Mouse (Mus musculus): ENCODE data around the gene Tbc1d1. TPM values are rescaled to one million over a fixed set of nuclear protein-coding genes. Genes with fewer than 3 reads are reported as not detected.

The Tbc1d1 gene
- polyA plus RNA-seq, 1 experiment from 2014 or later: 32.4 TPM

DNA sequence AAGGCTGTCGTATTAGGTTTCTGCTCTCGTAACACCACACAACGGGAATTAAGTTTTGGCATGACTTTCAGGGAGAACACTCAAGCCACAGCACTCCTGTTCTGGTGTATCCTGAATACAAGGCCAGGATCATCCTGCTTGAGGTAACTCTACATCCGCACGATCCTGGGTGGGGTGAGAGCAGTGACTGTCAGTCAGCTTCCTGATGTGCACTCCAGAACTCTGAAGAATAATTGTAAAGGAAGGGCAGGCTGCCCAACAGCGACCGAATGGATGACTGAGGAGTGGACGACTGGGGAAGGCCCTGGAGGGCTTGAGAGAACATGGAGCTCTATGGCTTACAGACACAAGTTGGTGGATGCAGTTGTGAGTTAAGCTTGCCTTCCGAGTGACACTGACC, 210.0 kb downstream of the Tbc1d1 start:
- H3K36me3 ChIP-seq: no peaks in the 10 kb centered on the region
- no peak overlapping the region for H3K27ac ChIP-seq
- peaks cover 14% of the 10 kb centered on the region for H3K4me1 ChIP-seq
- H3K4me2 ChIP-seq (replicated peaks): no peak overlapping the region
- ATAC-seq (ENCODE audit: insufficient number of reproducible peaks, insufficient read depth, low FRiP score, low TSS enrichment): no peak
- no peak overlapping the region for H3K9ac ChIP-seq
- no peaks in the 10 kb centered on the region for H3K27me3 ChIP-seq
- no peak overlapping the region for H3K4me3 ChIP-seq
- H3K9me3 ChIP-seq: no peaks in the 10 kb centered on the region
- WGBS: 81% methylated on average over 9 of the region's 9 CpGs

DNA sequence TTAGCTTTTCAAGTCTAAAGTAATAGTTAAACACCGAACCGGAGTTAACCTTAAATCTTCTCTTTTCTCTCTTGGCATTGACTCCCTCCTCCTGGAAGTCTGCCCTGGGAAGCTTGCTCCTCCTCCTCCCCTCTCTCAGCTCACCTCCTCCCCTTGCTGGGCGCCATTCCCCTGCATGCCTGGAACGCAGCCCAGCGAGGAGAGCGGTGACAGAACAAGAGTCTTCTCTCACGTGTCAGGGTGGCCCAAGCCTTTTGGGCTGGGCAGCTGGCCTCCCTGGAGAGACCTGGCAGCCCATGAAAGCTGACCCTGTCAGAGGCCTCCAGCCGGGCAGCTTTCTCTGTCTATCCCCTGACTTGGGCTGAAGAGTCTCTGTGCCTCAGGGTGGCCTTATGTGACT, 211.3 kb downstream of the Tbc1d1 start:
- no peaks in the 10 kb centered on the region for H3K36me3 ChIP-seq
- 32% methylated on average over 8 of the region's 8 CpGs for WGBS
- ATAC-seq (ENCODE audit: insufficient number of reproducible peaks, insufficient read depth, low FRiP score, low TSS enrichment): no peak
- H3K4me2 ChIP-seq (replicated peaks): no peak overlapping the region
- no peak overlapping the region for H3K4me3 ChIP-seq
- H3K27ac ChIP-seq: no peak overlapping the region
- H3K4me1 ChIP-seq: peaks cover 14% of the 10 kb centered on the region
- H3K9ac ChIP-seq: no peak overlapping the region
- H3K9me3 ChIP-seq: no peaks in the 10 kb centered on the region
- H3K27me3 ChIP-seq: no peaks in the 10 kb centered on the region

DNA sequence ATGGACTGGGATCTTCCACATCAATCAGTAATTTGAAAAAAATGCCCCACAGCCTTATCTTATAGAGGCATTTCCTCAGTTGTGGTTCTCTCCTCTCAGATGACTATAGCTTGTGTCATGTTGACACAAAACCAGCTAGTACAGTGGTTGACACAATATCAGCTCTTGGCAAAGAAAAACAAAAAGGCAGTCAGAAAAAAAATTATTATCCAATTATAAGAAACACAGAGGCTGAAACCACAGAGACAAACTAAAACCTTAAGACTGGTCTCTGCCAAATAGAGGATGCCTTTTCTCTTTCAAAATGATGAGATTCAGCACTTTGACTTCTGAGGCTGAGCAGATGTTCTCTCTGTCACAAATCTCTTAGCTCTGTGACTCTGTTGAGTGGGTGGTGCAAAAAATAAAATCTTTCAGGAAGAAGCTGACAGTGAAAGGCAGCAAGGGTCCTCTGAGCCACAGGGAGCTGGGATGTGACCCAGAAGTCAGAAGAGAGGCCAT, 215.3 kb downstream of the Tbc1d1 start:
- Histone ChIP-seq H3K4me1 (peaks cover 4% of the 10 kb centered on the region; the same call in 1 of the 2 replicates), H3K36me3 (no peaks in the 10 kb centered on the region), H3K27ac (no peak overlapping the region), H3K4me3 (no peak overlapping the region), H3K27me3 (no peaks in the 10 kb centered on the region), H3K9me3 (no peaks in the 10 kb centered on the region), H3K9ac (no peak overlapping the region), H3K4me2 (replicated peaks) (no peak overlapping the region)
- no peak for ATAC-seq (ENCODE audit: insufficient number of reproducible peaks, insufficient read depth, low FRiP score, low TSS enrichment)

DNA sequence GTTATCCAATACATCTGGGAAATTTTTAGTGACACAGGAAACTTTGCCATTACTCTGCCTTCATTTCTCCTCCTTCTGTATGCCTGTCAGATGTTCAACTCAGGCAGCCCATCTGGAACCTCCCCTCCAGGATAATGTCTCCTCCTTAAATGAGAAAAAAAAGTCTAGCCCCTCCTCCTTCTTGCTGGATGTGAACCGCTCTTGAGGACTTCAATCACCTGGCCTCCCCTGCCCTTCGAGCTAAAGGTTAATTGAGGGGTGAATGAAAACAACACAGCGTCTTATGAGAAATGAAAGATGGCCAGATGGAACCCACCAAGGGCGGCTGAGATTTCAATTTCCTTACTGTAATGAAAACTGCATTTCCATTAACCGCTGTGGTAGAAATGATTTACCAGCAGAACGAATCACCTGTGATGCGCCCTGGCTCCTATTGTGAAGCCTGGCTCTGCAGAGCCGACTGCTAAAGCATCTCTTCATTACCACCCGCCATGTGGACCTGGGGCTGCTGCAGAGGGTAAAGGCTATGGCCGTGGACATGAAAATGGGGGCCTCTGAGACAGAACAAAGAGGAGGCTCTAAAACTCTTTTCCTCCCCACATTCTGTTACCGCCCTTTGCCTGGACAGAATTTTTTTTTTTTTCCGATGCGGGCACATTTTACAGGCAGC, 216.3 kb downstream of the Tbc1d1 start:
- H3K4me3 ChIP-seq: no peak overlapping the region
- H3K36me3 ChIP-seq: no peaks in the 10 kb centered on the region
- peaks cover 3% of the 10 kb centered on the region; the same call in 1 of the 2 replicates for H3K4me1 ChIP-seq
- no peak overlapping the region for H3K27ac ChIP-seq
- no peaks in the 10 kb centered on the region for H3K9me3 ChIP-seq
- 55% methylated on average over 13 of the region's 13 CpGs for WGBS
- ATAC-seq (ENCODE audit: insufficient number of reproducible peaks, insufficient read depth, low FRiP score, low TSS enrichment): no peak
- no peak overlapping the region for H3K9ac ChIP-seq
- H3K27me3 ChIP-seq: no peaks in the 10 kb centered on the region
- no peak overlapping the region for H3K4me2 ChIP-seq (replicated peaks)

DNA sequence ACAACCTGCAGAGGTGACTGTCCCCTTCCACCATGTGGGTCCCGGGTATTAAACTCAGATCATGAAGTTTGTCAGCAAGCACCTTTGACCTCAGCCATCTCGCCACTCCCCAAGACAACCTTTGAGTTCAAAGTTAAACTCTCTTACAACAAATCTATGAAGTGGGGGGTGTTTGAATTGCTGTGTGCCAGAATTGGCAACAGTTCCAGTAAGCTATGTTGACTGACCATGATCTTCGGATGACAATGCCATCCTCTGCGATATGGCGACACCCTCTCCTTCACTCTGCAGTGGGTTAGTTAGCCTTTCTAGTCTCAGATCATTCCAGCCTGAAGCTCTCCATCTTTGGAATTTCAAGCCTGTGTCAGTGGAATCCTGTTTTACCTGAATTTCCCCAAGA, 217.6 kb downstream of the Tbc1d1 start:
- H3K36me3 ChIP-seq: no peaks in the 10 kb centered on the region
- WGBS: 89% methylated on average over 5 of the region's 5 CpGs
- no peak overlapping the region for H3K4me3 ChIP-seq
- ATAC-seq (ENCODE audit: insufficient number of reproducible peaks, insufficient read depth, low FRiP score, low TSS enrichment): no peak
- H3K9ac ChIP-seq: no peak overlapping the region
- H3K9me3 ChIP-seq: no peaks in the 10 kb centered on the region
- no peaks in the 10 kb centered on the region for H3K27me3 ChIP-seq
- no peak overlapping the region for H3K4me2 ChIP-seq (replicated peaks)
- peaks cover 9% of the 10 kb centered on the region for H3K4me1 ChIP-seq
- H3K27ac ChIP-seq: no peak overlapping the region

DNA sequence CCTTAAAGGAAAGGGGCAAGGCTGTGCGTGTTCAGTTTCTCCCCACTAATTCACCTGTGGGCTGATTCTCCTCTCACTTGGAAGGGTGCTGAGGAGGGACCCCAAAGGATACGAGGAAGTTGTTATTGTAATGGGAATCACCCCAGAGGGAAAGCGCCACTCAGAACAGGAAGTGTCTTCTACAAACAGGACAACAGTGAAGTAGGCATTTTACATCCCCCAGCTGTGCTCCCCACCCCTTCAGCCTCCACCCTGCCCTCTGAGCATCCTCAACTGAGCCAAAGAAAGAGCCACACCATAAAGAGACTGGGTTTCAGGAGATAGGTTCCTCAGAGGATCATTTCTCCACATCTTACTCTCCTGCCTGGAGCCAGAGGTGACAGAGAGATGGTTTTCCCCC, 219.7 kb downstream of the Tbc1d1 start:
- Histone ChIP-seq H3K27ac (no peak overlapping the region), H3K4me2 (replicated peaks) (no peak overlapping the region), H3K36me3 (no peaks in the 10 kb centered on the region), H3K9ac (no peak overlapping the region), H3K27me3 (no peaks in the 10 kb centered on the region), H3K9me3 (no peaks in the 10 kb centered on the region), H3K4me1 (peaks cover 16% of the 10 kb centered on the region), H3K4me3 (no peak overlapping the region)
- WGBS: 74% methylated on average over 3 of the region's 3 CpGs
- no peak for ATAC-seq (ENCODE audit: insufficient number of reproducible peaks, insufficient read depth, low FRiP score, low TSS enrichment)

DNA sequence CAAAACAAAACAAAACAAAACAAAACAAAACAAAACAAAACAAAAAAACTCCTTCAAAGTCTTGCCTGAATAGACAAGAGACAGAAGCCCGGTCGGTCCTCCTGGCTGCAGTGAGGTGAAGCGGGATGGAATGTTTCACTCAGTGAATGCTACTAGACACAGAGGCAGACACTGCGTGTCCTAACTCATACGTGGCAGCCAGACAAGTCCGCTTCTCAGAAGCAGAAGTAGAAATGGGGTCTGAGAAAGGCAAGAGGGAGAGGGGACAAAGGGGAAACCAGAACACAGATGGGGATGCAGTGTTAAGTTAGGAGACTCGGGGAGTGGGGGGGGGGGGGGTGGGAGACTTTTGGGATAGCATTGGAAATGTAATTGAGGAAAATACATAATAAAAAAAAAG, 220.4 kb downstream of the Tbc1d1 start:
- no peak for ATAC-seq (ENCODE audit: insufficient number of reproducible peaks, insufficient read depth, low FRiP score, low TSS enrichment)
- H3K4me3 ChIP-seq: no peak overlapping the region
- no peak overlapping the region for H3K9ac ChIP-seq
- no peaks in the 10 kb centered on the region for H3K27me3 ChIP-seq
- no peak overlapping the region for H3K4me2 ChIP-seq (replicated peaks)
- H3K27ac ChIP-seq: no peak overlapping the region
- WGBS: 75% methylated on average over 7 of the region's 7 CpGs
- H3K36me3 ChIP-seq: no peaks in the 10 kb centered on the region
- H3K9me3 ChIP-seq: no peaks in the 10 kb centered on the region
- peaks cover 19% of the 10 kb centered on the region for H3K4me1 ChIP-seq

DNA sequence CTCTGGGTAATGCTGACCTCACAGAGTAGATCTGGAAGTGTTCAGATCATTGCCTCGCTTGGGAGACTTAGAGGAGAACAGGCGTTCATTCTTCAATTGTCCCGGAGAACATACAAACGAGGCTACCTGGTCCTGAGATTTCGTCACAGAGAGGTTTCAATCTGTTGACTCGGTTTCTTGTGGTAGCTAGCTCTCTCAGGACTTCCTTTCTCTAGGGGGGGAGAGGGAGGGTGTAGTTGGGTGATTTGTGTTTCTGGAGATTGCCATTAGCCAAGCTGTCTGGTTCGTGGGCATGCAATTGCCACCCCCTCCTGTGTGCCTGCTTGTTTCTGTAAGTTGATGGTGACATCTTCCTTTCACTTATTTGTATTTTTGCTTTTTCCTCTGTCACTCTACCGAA, 221.6 kb downstream of the Tbc1d1 start:
- H3K36me3 ChIP-seq: no peaks in the 10 kb centered on the region
- no peaks in the 10 kb centered on the region for H3K9me3 ChIP-seq
- no peak for ATAC-seq (ENCODE audit: insufficient number of reproducible peaks, insufficient read depth, low FRiP score, low TSS enrichment)
- no peaks in the 10 kb centered on the region for H3K27me3 ChIP-seq
- H3K27ac ChIP-seq: peak overlapping the region; percentile 69; the same call in 1 of the 2 replicates
- H3K4me3 ChIP-seq: no peak overlapping the region
- no peak overlapping the region for H3K4me2 ChIP-seq (replicated peaks)
- WGBS: 78% methylated on average over 8 of the region's 8 CpGs
- H3K9ac ChIP-seq: no peak overlapping the region
- H3K4me1 ChIP-seq: peaks cover 21% of the 10 kb centered on the region

DNA sequence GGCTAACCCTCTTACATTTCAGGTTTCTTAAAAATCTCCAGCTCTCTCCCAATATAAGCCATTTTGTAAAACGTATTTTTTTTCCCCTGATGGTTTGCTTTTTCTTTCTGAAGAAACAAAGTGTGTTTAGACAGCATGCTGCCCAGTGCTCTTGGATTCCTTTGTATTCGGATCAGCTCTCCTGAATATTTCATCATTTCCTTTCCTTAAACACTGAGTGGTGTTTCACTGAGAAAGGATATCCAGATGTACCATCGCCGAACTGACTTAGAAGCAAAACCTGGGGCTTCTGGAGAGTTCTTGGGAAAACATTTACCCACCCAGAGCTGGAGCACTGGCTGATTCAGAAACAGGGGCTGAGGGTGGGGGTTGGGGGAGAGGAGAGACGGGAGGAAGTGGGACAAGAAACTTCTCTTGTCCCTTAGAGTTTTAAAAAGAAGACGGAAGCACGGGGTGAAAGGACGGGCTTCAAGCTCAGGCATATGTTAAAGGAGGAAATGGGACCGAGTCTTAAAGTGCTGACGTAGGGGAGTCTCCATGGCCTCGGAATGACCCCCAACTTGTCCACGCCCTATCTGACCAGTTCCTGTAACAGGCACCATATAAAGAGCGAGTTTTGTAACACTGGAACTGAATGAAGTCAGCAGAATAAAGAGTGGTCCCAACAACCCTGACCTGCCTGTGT, 222.6 kb downstream of the Tbc1d1 start:
- Histone ChIP-seq H3K9ac (no peak overlapping the region), H3K4me2 (replicated peaks) (no peak overlapping the region), H3K27me3 (no peaks in the 10 kb centered on the region), H3K36me3 (no peaks in the 10 kb centered on the region), H3K9me3 (no peaks in the 10 kb centered on the region), H3K27ac (peak overlapping the region; percentile 69), H3K4me3 (no peak overlapping the region), H3K4me1 (peaks cover 29% of the 10 kb centered on the region)
- no peak for ATAC-seq (ENCODE audit: insufficient number of reproducible peaks, insufficient read depth, low FRiP score, low TSS enrichment)
- 32% methylated on average over 13 of the region's 13 CpGs for WGBS

DNA sequence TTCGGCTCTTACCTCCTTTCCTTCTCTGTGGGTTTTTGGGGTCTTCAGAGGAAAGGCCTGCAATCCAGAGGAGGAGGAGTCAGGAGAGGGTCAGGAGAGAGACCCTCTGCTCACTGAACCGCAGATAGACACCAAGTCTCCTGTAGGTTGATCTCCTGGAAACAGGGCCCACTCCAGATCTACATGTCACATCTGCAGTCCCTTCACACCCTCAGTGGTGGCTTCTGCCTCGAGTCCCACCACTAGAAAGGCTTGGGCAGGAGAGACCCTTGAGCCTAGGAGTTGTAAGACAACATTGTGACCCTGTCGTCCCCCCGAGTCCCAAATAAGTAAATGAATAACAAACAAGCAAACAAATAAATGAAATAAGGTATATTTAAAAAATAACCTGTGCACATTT, 223.7 kb downstream of the Tbc1d1 start:
- H3K27me3 ChIP-seq: no peaks in the 10 kb centered on the region
- peaks cover 29% of the 10 kb centered on the region for H3K4me1 ChIP-seq
- peak overlapping the region; percentile 69; the same call in 1 of the 2 replicates for H3K27ac ChIP-seq
- H3K9ac ChIP-seq: no peak overlapping the region
- H3K36me3 ChIP-seq: no peaks in the 10 kb centered on the region
- 83% methylated on average over 5 of the region's 5 CpGs for WGBS
- ATAC-seq (ENCODE audit: insufficient number of reproducible peaks, insufficient read depth, low FRiP score, low TSS enrichment): no peak
- no peaks in the 10 kb centered on the region for H3K9me3 ChIP-seq
- no peak overlapping the region for H3K4me2 ChIP-seq (replicated peaks)
- no peak overlapping the region for H3K4me3 ChIP-seq

DNA sequence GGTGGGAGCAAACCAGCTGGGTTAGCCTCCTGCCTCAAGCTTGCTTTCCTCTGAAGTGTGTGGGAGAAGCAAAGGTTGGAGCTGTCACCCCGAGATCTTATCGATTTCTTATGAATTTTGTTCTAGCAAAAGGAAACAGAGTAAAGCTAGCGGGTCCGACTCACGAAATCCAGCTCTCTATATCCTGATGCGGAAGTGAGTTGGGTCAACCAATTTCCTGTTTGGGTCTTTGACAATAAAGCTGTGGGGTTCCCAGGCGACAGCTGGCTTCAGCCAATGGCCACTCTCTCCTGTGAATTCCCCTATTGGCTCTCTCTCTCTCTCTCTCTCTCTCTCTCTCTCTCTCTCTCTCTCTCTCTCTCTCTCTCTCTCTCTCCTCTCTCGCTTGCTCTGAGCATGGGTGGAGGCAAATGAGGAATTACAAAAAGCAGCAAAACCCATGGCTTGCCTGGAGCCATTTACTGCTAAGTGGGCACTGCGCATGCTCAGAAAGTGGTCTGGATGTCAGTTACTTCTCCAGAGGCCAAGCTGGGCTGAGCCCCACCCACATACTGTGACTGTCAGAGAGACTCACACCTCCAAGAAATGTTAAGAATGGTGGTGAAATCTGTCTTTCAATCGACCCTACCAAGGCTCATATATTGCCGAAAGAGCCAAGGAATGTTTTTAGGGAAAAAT, 224.7 kb downstream of the Tbc1d1 start:
- H3K36me3 ChIP-seq: no peaks in the 10 kb centered on the region
- H3K4me2 ChIP-seq (replicated peaks): no peak overlapping the region
- H3K27ac ChIP-seq: no peak overlapping the region
- WGBS: 48% methylated on average over 11 of the region's 11 CpGs
- H3K27me3 ChIP-seq: no peaks in the 10 kb centered on the region
- ATAC-seq (ENCODE audit: insufficient number of reproducible peaks, insufficient read depth, low FRiP score, low TSS enrichment): no peak
- no peak overlapping the region for H3K4me3 ChIP-seq
- no peak overlapping the region for H3K9ac ChIP-seq
- peaks cover 29% of the 10 kb centered on the region for H3K4me1 ChIP-seq
- no peaks in the 10 kb centered on the region for H3K9me3 ChIP-seq

DNA sequence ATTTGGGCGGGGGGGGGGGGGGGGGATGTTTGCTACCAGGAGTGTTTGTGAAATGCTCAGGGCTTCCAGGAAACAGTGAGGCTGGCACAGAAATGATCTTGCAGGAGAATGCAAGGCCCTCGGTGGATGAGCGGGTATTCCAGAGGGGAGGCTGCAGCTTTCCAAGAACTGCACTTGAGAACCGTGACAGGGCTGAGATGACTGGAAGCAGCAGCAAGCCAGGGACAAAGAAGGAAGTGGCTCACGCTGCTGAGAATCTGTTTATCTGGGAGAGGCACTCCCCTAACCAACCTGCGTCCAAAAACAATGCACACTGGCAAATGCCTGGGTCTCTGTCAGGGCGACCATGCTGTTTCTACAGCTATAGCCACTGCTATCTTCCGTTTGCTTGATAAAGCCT, 225.4 kb downstream of the Tbc1d1 start:
- H3K27ac ChIP-seq: peak overlapping the region; percentile 50; the same call in 1 of the 2 replicates
- no peak for ATAC-seq (ENCODE audit: insufficient number of reproducible peaks, insufficient read depth, low FRiP score, low TSS enrichment)
- 33% methylated on average over 8 of the region's 8 CpGs for WGBS
- H3K27me3 ChIP-seq: no peaks in the 10 kb centered on the region
- peaks cover 29% of the 10 kb centered on the region for H3K4me1 ChIP-seq
- H3K36me3 ChIP-seq: no peaks in the 10 kb centered on the region
- H3K4me2 ChIP-seq (replicated peaks): no peak overlapping the region
- no peak overlapping the region for H3K9ac ChIP-seq
- no peaks in the 10 kb centered on the region for H3K9me3 ChIP-seq
- no peak overlapping the region for H3K4me3 ChIP-seq

Data from embryonic facial prominence, embryonic 12.5 days (tissue).